Mouse (Mus musculus) right cerebral cortex, postnatal 10 days (tissue): ENCODE data around the gene Ranbp3l.

Source experiments
- DNase-seq, 2 experiments: peaks; one replicate each; pipeline ENCODE4 v3.0.0; 2021; ENCODE audit warnings: low spot score in 2 of 2

The Ranbp3l gene

DNA sequence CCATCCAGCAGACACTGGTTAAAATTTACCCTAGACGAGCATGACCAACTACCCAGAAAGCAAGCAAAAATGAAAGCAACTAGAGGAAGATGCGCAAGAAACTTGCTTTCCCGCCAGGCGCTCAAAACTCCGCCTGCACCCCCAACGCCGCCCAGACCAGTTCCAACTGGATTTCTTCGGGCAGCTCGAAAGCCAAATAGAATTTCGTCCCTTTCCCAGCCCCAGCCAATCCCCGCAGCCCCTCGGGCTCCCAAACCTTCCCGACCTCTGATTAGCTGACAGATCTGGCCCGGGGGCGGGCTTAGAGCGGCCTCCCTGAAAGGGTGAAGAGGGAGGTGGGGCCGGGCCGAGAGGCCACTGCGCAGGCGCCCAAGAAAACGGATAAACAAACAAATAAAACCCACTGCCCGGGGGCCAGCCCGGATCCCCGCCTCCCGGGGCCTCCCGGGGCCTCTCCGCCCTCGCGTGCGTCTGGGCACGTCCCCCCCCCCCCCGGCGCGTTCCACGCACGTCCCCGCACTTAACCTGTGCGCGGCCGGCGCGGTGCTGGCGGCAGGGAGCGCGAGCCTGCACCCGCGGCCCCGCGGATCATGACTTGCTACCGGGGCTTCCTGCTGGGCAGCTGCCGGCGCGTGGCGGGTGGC is 103.3 kb downstream of the Ranbp3l start, which contains the start of gene Nadk2:
Gene Nadk2 (plus strand): TSS at position 349 of the 644 bp plus-strand sequence.
- DNase-seq = peak; percentile 99

DNA sequence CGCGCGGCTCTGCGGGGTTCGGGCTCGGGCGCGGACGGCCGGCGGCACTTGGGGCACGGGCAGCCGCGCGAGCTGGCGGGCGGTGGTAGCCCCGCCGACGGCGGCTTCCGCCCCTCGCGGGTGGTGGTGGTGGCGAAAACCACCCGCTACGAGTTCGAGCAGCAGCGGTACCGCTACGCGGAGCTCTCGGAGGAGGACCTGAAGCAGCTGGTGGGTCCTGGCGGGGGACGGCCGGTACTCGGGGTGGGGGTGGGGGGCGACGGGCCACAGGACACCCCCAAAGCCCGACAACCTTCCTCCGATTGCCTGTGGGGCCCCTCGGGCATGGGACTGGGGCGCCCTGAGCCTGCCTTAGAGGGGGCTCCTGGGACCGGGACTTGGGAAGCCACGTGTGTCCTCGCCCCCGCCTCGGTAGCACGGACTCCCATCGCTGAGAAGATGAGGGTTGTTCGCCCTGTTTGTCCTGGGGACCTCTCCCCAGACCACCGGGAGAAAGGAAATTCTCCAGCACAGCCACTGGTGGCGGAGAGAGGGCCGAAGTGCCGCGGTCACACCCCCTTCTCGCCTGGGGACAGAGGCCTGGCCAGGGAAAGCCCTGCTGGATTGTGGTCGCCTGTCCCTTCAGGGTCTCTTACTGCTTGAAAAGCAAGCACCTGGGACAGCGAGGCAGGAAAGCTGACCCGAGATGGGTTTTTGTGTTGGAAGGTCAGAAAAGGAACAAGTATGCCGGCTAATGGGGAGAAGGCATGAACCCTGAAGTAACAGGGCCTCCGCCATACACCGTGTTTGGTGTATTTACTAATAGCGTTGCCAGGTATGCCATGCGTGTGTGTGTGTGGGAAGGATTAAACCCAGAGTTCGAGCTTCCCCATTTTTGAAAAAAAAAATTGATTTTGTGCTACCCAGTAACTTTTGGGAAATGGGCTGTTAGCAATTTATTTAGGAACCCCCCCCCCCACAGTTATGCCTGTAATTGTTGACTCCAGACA is 104.1 kb downstream of the Ranbp3l start:
- DNase-seq = peak; percentile 46 to 55

- no peak for DNase-seq
Measured at GRCm38 (mm10) chr15:9072630-9073029, 104.9 kb downstream of the Ranbp3l start.

DNA sequence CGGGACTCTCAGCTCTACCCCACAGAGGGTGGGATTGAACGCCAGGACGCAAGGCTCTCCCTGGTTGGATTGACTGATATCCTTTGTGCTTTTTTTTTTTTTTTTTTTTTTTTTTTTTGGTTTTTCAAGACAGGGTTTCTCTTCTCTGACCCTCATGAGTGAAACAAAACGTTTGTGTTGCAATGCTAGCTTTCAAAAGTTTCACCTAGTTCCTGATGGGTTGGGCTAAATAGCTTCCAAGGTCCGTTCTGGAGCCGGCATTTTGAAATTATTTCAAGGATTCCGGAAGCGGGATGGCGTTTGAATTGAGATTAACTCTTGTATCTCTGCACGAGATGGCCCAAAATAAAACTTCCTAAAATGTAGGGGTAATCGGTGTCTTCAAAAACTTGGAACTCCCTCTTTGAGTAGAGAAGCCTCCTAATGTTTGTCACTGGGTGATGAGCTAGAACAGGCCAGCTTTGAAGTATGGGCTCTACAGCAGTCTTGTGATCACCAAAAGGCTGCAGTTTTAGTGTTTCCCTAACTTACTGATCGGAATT is 105.4 kb downstream of the Ranbp3l start:
- DNase-seq = no peak

GRCm38 (mm10) chr15:9073684-9074083 is 105.9 kb downstream of the Ranbp3l start:
- DNase-seq = no peak

DNA sequence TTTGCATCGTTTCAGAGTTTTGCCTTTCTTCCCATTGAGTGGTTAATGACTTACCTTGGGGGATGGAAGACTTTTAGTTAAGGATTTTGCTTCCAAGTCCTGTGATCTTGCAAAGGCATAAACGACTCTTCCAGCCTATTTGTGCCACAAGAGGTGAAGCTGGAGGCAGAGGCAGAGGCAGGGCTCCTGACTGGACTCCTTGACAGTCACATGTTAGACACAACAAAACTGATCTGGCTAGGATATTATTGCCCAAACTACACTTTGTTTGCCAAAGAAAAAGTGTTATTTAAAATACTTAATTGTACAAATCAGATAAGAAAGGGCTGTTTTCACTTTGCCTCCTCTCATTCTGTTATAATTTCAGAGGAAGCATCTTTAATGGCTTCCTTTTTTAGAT is 106.4 kb downstream of the Ranbp3l start:
- no peak for DNase-seq

DNA sequence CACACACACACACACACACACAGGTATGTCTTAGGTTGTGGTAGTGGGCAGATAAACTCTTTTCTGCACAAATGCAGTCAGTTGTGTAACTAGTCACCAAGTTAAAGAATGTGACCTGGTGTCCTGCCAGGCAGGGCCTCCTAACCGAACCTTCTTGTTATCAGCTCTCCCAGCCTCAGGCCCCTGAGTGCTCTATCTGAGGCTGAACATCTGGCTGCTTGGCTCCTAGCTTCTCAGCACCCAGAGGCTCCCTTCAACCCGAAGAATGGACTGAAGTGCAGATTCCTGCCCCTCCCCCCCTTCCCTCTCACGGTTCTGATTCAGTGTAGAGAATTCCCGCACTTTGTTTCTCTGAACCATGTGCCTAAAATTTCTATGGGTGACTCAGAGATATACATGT is 106.9 kb downstream of the Ranbp3l start:
- no peak for DNase-seq

DNA sequence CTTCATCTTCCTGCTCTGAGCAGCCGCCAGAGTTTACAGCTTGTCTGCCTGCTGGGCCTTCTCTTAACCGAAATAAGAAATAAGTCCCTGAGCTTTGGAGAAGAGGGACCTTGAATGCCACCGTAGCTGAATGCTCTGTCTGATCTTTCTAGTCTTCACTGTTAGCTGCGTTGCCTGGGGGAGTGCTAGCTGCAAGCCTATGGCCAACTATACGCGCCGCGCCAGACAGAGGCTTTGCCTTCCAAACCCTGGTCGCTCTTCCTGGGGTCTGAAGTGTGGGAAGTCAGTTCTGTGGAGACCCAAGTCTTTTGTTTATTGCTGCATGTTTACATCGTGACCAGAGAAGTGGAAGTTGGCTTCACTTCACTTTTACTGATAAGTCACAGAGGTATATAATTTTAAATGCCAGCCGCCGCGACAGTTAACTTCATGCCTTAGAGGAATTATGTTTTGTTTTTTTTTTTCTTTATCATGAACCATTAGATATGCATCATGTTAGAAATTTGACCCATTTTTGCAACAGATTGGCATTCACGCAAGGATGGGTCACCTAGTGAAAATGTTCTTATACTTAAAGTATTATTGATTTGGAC is 108.0 kb downstream of the Ranbp3l start:
- DNase-seq = no peak

- no peak for DNase-seq
Measured at GRCm38 (mm10) chr15:9078481-9079300, 110.9 kb downstream of the Ranbp3l start.

DNA sequence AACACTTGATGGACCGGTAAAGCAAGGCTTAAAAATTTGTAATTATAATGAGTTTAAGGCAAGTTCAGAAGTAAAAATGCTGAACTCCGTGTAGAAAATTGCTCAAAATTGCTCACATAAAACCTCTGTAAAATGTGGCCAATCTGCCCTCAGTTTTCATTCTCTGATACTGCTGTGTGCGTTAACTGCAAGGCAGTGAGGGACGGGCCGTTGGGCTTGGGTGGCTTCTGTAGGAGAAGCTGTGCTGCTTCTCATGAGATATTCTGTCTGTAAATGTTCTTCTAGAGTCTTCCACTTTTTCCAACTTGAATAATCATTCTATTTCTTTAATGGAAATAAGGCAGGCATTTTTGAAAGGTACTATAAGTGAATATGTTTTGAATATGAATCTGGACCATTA is 111.9 kb downstream of the Ranbp3l start:
- DNase-seq = no peak

DNA sequence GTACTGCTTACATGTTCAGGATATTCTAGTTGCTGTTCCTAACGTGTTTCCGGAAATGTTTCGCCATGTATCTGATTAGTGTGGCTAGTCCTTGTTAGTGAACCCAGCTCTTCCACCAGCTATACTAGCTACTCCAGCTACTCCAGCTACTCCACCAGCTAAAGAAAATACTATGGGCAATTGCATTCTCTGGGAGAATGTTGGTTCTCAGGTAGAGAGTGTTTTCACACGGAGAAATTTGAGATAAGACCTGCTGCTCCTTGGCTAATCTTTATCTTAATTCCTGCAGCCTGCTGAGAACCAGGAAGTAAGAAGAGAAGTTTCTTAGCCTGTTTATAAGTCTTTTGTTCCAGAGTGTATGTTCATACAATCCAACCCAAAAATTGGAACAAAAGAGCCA is 112.5 kb downstream of the Ranbp3l start:
- DNase-seq = no peak

- DNase-seq = no peak
Measured at GRCm38 (mm10) chr15:9081294-9081693, 113.5 kb downstream of the Ranbp3l start.

- no peak for DNase-seq
Measured at GRCm38 (mm10) chr15:9082753-9083152, 115.0 kb downstream of the Ranbp3l start.

DNA sequence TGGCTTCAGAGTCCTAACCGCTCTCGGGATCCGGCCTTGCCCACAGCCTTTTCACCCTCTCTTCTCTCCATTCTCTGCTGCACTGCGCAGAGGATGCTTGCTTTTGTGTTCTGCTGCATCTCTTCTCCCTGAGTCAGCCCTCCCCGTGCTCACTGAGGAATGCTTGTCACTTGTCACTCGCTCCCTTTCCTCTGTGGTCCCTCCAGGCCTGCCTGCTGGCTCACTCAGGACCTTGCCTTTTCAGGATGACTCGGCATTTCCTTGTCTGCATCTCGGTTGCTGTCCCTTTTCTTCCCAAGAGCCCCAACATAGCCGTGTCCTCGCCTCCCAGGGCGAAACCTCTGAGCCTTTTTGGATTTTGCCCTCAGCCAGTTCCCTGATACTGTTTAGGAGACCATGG is 119.1 kb downstream of the Ranbp3l start:
- DNase-seq = no peak

- DNase-seq = no peak
Measured at GRCm38 (mm10) chr15:9087421-9087820, 119.7 kb downstream of the Ranbp3l start.

- no peak for DNase-seq
Measured at GRCm38 (mm10) chr15:9087895-9088682, 120.3 kb downstream of the Ranbp3l start.

GRCm38 (mm10) chr15:9088683-9089072 is 120.9 kb downstream of the Ranbp3l start:
- no peak for DNase-seq

- no peak for DNase-seq
Measured at GRCm38 (mm10) chr15:9089136-9089720, 121.5 kb downstream of the Ranbp3l start.

DNA sequence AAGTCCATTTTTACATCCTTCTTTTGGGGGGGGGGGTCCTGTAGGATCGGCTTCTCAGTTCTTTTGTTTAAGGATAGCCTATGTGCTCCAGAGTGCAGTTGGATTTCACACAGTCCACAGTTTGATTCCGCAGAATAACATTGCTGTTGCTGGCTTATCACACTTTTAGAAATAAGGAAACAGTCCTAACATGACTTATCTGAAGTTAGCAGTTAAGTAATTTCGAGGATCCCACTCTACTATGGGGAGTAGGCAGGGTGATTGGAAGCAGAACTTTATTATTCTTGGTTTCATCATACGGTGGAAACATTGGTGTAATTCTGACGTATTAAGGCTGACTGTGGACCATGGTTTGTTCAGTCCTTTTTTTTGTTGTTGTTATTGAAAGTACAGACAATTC is 122.9 kb downstream of the Ranbp3l start:
- DNase-seq = no peak
